Mouse (Mus musculus) forebrain, embryonic 15.5 days (tissue): Measurements from ENCODE around the gene Tmem259. TPM values are rescaled to one million over a fixed set of nuclear protein-coding genes. Genes with fewer than 3 reads are reported as not detected.

Source experiments
- ATAC-seq: fragments of 200-750 bp; cut with Nextera tagmentation; replicated peaks from 2 replicates; pipeline ENCODE4 v1.8.0; 2017; ENCODE audit warnings: mild to moderate bottlenecking, moderate TSS enrichment, moderate library complexity
- H3K27ac ChIP-seq: fragments of 300-500 bp; sonication (generic); replicated peaks from 2 replicates; pipeline ENCODE4 v1.5.1; 2015; ENCODE audit warnings: mild to moderate bottlenecking, inconsistent platforms
- H3K27me3 ChIP-seq: fragments of 300-500 bp; sonication (generic); 2 replicates; pipeline ENCODE4 v1.6.1; 2015; ENCODE audit warnings: inconsistent platforms
- H3K36me3 ChIP-seq: fragments of 300-500 bp; sonication (generic); 2 replicates; pipeline ENCODE4 v1.6.1; 2015; ENCODE audit warnings: mild to moderate bottlenecking, inconsistent platforms
- H3K4me1 ChIP-seq: fragments of 300-500 bp; sonication (generic); 2 replicates; pipeline ENCODE4 v1.6.1; 2015; ENCODE audit warnings: inconsistent platforms
- H3K4me2 ChIP-seq: fragments of 300-500 bp; sonication (generic); replicated peaks from 2 replicates; pipeline ENCODE4 v1.6.1; 2015; ENCODE audit warnings: mild to moderate bottlenecking, inconsistent platforms
- H3K4me3 ChIP-seq: fragments of 300-500 bp; sonication (generic); 2 replicates; pipeline ENCODE4 v1.5.1; 2015; ENCODE audit warnings: mild to moderate bottlenecking, inconsistent platforms
- H3K9ac ChIP-seq: fragments of 300-500 bp; sonication (generic); replicated peaks from 2 replicates; pipeline ENCODE4 v1.6.1; 2015; ENCODE audit warnings: mild to moderate bottlenecking, inconsistent platforms
- H3K9me3 ChIP-seq: fragments of 300-500 bp; sonication (generic); 2 replicates; pipeline ENCODE4 v1.6.1; 2016; ENCODE audit warnings: inconsistent platforms
- WGBS: fragments of 180-500 bp; shearing (Covaris S2); methylation state at CpG from one replicate; pipeline ENCODE4 v1.1.7; 2015; ENCODE audit warnings: mixed read lengths; 5-methylcytosine and 5-hydroxymethylcytosine counted together
- polyA plus RNA-seq: library from polyadenylated mRNA; unstranded; fragments of >200 nt; fragmentation: Nextera tagmentation; extraction: Ambion mirVana; gene quantifications from 2 replicates; pipeline ENCODE4 v1.2.1, GENCODE M21; 2015

The Tmem259 gene
- polyA plus RNA-seq, 1 experiment from 2014 or later, result 21.7 TPM

DNA sequence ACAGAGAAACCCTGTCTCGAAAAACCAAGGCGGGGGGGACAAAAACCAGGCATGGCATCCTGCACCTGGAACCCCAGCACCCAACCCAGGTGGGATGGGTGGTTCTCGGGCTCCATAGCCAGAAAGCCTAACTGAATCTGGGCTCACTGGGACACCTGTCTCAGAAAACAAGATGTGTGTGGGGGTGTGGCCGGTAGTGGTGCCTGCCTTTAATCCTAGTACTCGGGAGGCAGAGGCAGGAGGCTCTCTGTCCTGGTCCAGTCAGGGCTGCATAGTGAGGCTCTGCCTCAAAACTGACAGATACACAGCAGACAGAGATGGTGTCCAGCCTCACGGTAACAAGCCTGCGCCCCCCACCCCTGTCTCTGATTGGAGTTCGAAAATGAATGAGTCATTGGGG, 38.7 kb upstream of the Tmem259 start:
- no peaks in the 10 kb centered on the region for H3K36me3 ChIP-seq
- H3K4me1 ChIP-seq, result no peaks in the 10 kb centered on the region
- H3K27ac ChIP-seq, result no peak overlapping the region
- ATAC-seq, result no peak
- peaks cover 18% of the 10 kb centered on the region; the same call in 1 of the 2 replicates for H3K27me3 ChIP-seq
- no peaks in the 10 kb centered on the region for H3K9me3 ChIP-seq
- H3K4me3 ChIP-seq, result no peak overlapping the region
- H3K4me2 ChIP-seq, result no peak overlapping the region
- H3K9ac ChIP-seq, result no peak overlapping the region
- 91% methylated on average over 8 of the region's 8 CpGs for WGBS

DNA sequence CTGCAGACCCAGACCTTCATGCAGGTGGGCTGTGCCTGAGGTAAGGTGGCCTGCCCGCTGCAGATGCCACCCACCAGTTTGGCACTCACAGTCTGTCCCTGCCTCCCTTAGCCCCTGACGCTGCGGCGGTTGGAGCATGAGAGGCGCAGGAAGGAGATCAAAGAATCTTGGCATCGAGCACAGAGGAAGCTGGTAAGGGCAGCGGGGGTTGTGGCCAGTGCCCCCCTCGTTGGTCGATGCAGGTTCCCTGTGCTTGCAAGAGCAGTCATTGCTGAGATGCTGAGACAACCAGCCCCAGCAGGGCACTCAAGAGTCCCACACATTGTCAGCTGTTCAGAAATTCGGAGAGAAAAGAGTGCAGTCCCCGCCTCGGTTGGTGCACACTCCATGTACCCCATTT, 38.0 kb upstream of the Tmem259 start:
- Histone ChIP-seq H3K9ac (no peak overlapping the region), H3K4me3 (no peak overlapping the region), H3K27ac (no peak overlapping the region), H3K27me3 (peaks cover 23% of the 10 kb centered on the region; the same call in 1 of the 2 replicates), H3K9me3 (no peaks in the 10 kb centered on the region), H3K36me3 (no peaks in the 10 kb centered on the region), H3K4me2 (no peak overlapping the region), H3K4me1 (no peaks in the 10 kb centered on the region)
- ATAC-seq, result no peak
- WGBS, result 85% methylated on average over 12 of the region's 12 CpGs

- H3K27me3 ChIP-seq, result peaks cover 26% of the 10 kb centered on the region; the same call in 1 of the 2 replicates
- no peaks in the 10 kb centered on the region for H3K36me3 ChIP-seq
- no peaks in the 10 kb centered on the region for H3K4me1 ChIP-seq
- H3K9ac ChIP-seq, result no peak overlapping the region
- H3K4me3 ChIP-seq, result no peak overlapping the region
- ATAC-seq, result no peak
- 95% methylated on average over 13 of the region's 13 CpGs for WGBS
- H3K27ac ChIP-seq, result no peak overlapping the region
- H3K9me3 ChIP-seq, result no peaks in the 10 kb centered on the region
- no peak overlapping the region for H3K4me2 ChIP-seq
These were observed 37.2 kb upstream of the Tmem259 start for GRCm38 (mm10) chr10:80021320-80021641.

- H3K4me1 ChIP-seq, result no peaks in the 10 kb centered on the region
- H3K27me3 ChIP-seq, result peaks cover 30% of the 10 kb centered on the region; the same call in 1 of the 2 replicates
- H3K9ac ChIP-seq, result no peak overlapping the region
- H3K9me3 ChIP-seq, result no peaks in the 10 kb centered on the region
- no peak overlapping the region for H3K4me2 ChIP-seq
- 81% methylated on average over 18 of the region's 18 CpGs for WGBS
- no peak for ATAC-seq
- no peak overlapping the region for H3K4me3 ChIP-seq
- H3K27ac ChIP-seq, result no peak overlapping the region
- H3K36me3 ChIP-seq, result no peaks in the 10 kb centered on the region
These were observed 36.6 kb upstream of the Tmem259 start for GRCm38 (mm10) chr10:80020603-80021319.

DNA sequence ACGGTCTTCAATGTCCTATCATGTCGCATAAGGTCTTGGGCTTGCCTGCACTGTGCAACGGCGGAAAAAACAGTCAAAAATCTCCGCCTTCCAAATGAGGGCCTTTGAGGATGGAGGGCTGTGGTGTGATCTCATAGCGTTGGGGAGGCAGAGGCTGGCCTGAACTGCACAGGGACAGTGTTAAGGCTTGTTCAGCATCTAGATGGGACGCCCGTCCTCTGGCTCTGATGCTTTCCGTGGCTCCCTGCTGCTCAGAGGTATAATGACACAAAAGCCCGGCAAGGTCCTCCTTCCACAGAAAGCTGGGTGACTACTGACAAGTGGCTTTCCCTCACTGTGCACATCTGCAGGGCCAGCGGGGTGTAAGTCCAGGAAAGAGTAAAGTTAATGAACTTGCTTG, 36.1 kb upstream of the Tmem259 start:
- H3K4me3 ChIP-seq, result no peak overlapping the region
- H3K36me3 ChIP-seq, result no peaks in the 10 kb centered on the region
- H3K9me3 ChIP-seq, result no peaks in the 10 kb centered on the region
- H3K4me2 ChIP-seq, result no peak overlapping the region
- no peak for ATAC-seq
- 19% methylated on average over 11 of the region's 11 CpGs for WGBS
- no peak overlapping the region for H3K9ac ChIP-seq
- H3K4me1 ChIP-seq, result no peaks in the 10 kb centered on the region
- no peak overlapping the region for H3K27ac ChIP-seq
- H3K27me3 ChIP-seq, result peaks cover 35% of the 10 kb centered on the region; the same call in 1 of the 2 replicates

DNA sequence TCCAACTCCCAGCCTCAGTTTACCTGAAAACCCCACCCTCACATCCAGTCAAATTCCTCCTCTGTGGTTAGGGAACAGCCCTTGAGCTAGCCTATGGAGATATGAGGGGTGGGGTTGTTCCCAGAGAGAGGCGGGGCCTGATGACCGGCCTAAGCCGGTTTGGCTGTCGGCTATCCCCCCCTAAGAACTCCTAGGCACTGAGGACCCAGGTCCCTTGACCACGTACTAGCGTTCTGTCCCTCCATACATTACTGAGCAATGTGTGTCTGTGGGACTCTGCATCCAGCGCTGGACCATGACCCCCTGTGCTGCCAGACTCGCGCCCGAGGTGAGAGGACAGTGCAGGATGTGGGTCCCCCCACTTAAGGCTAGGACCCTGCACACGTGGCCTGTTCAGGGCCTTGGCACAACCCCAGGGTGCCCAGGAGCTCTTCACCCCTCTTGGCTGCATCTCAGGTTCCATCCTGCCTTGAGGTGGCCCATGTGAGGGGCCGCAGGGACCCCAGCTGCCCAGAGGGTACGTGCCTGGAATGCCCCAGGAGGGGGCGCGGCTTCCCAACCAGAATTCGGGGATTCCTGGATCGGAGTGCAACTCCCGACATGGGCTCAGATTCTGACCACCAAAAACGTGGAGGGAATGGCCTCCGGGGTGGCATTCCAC, 35.5 kb upstream of the Tmem259 start:
- H3K4me1 ChIP-seq, result no peaks in the 10 kb centered on the region
- H3K27me3 ChIP-seq, result peaks cover 41% of the 10 kb centered on the region
- H3K36me3 ChIP-seq, result no peaks in the 10 kb centered on the region
- 0 out of 2 replicates have a peak, but pooled peaks have one; percentile 26 for ATAC-seq
- 6% methylated on average over 20 of the region's 20 CpGs for WGBS
- H3K4me2 ChIP-seq, result 0 out of 2 replicates have a peak overlapping the region, but pooled peaks have one; percentile 5
- H3K27ac ChIP-seq, result no peak overlapping the region
- 0 out of 2 replicates have a peak overlapping the region, but pooled peaks have one; percentile 15 for H3K9ac ChIP-seq
- H3K9me3 ChIP-seq, result no peaks in the 10 kb centered on the region
- H3K4me3 ChIP-seq, result no peak overlapping the region

GRCm38 (mm10) chr10:80018739-80019297, 34.7 kb upstream of the Tmem259 start:
- Histone ChIP-seq H3K27ac (no peak overlapping the region), H3K36me3 (no peaks in the 10 kb centered on the region), H3K9me3 (no peaks in the 10 kb centered on the region), H3K27me3 (peaks cover 48% of the 10 kb centered on the region), H3K4me2 (no peak overlapping the region), H3K4me1 (no peaks in the 10 kb centered on the region), H3K9ac (no peak overlapping the region), H3K4me3 (no peak overlapping the region)
- 8% methylated on average over 14 of the region's 15 CpGs for WGBS
- no peak for ATAC-seq

DNA sequence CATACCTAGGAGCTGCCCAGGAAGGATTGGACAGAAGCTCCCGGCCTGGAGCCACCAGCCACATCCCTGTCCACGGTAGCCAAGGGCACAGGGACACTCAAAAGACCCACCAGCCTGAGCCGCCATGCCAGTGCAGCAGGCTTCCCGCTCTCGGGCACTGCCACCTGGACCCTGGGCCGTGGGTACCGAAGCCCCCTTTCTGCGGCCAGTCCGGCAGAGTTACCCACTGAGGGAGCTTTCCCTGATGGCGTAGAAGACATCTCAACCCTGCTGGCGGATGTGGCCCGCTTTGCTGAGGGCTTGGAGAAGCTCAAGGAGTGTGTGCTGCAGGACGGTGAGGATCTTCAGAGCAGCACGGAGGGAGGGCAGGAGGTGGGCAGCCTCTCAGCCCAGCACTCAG, 33.6 kb upstream of the Tmem259 start:
- Histone ChIP-seq H3K9me3 (no peaks in the 10 kb centered on the region), H3K27me3 (peaks cover 59% of the 10 kb centered on the region), H3K4me3 (no peak overlapping the region), H3K9ac (no peak overlapping the region), H3K4me2 (no peak overlapping the region), H3K27ac (no peak overlapping the region), H3K4me1 (no peaks in the 10 kb centered on the region), H3K36me3 (no peaks in the 10 kb centered on the region)
- no peak for ATAC-seq
- WGBS, result 83% methylated on average over 14 of the region's 14 CpGs

DNA sequence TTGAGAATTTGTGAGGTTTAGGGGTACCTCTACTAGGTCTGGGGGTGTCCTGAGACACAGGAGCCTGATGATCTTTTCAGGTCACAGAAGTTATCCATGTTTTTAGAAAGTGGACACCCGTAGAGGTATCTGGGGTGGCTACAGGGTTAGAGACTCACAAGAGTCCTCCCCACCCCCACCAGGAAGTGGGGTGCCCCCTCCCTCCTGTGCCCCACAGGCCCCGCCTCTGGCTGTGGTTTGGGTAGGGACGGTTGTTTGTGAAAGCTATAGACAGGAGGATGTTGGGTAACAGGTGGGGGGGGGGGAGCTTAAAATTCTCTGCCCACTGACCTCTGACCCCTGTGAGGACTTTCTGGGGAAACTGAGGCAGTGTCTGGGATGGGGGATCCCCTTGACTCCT, 33.2 kb upstream of the Tmem259 start:
- no peaks in the 10 kb centered on the region for H3K36me3 ChIP-seq
- no peak overlapping the region for H3K27ac ChIP-seq
- H3K27me3 ChIP-seq, result peaks cover 62% of the 10 kb centered on the region
- no peak overlapping the region for H3K9ac ChIP-seq
- no peak overlapping the region for H3K4me2 ChIP-seq
- H3K9me3 ChIP-seq, result no peaks in the 10 kb centered on the region
- H3K4me1 ChIP-seq, result no peaks in the 10 kb centered on the region
- H3K4me3 ChIP-seq, result no peak overlapping the region
- no peak for ATAC-seq
- WGBS, result 87% methylated on average over 3 of the region's 3 CpGs

DNA sequence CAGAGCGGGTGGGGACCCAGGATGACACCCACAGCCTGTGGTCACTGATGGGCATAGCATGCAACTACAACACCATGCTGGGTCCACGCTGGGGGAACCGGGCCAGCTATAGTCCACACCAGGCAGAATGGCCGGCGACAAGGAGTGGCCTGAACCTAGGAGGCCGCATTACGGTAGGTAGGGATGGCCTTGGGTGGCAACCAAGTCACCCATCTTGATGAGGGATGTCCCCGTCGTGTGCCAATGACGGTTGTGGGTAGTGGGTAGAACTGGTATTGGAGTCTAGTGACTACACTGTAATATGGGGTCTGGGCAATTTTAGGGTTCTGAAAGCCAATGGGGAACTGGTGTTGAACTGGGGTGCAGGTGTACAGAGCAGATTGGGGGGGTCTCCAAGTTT, 32.8 kb upstream of the Tmem259 start:
- Histone ChIP-seq H3K4me2 (no peak overlapping the region), H3K9ac (no peak overlapping the region), H3K9me3 (no peaks in the 10 kb centered on the region), H3K36me3 (no peaks in the 10 kb centered on the region), H3K27ac (no peak overlapping the region), H3K4me1 (no peaks in the 10 kb centered on the region), H3K4me3 (no peak overlapping the region), H3K27me3 (peaks cover 65% of the 10 kb centered on the region)
- ATAC-seq, result no peak
- WGBS, result 88% methylated on average over 10 of the region's 10 CpGs

- no peak within 1 kb of the TSS for H3K4me2 ChIP-seq
- no peak within 1 kb of the TSS for H3K4me3 ChIP-seq
- H3K9me3 ChIP-seq, result 0 out of 2 replicates have a peak, but pooled peaks cover 2% of the 10 kb centered on the region
- no peaks in the 10 kb centered on the region for H3K36me3 ChIP-seq
- H3K4me1 ChIP-seq, result no peaks in the 10 kb centered on the region
- ATAC-seq, result no peak
- H3K27me3 ChIP-seq, result peaks cover 69% of the 10 kb centered on the region
- WGBS, result 68% methylated on average over 11 of the region's 11 CpGs
- H3K9ac ChIP-seq, result no peak within 1 kb of the TSS
- no peak within 1 kb of the TSS for H3K27ac ChIP-seq
These were observed 32.4 kb upstream of the Tmem259 start, which contains the start of gene Arhgap45 for GRCm38 (mm10) chr10:80016511-80016910. Arhgap45 (plus strand) TSS chr10:80016653.

- WGBS, result 78% methylated on average over 10 of the region's 10 CpGs
- H3K27ac ChIP-seq, result no peak overlapping the region
- H3K27me3 ChIP-seq, result peaks cover 70% of the 10 kb centered on the region
- H3K4me2 ChIP-seq, result no peak overlapping the region
- no peak for ATAC-seq
- H3K4me1 ChIP-seq, result no peaks in the 10 kb centered on the region
- H3K4me3 ChIP-seq, result no peak overlapping the region
- no peak overlapping the region for H3K9ac ChIP-seq
- peaks cover 9% of the 10 kb centered on the region; the same call in 1 of the 2 replicates for H3K9me3 ChIP-seq
- H3K36me3 ChIP-seq, result peaks cover 6% of the 10 kb centered on the region; the same call in 1 of the 2 replicates
These were observed 31.5 kb upstream of the Tmem259 start for GRCm38 (mm10) chr10:80015583-80015982.
